Mouse (Mus musculus) cerebellum, adult 2 months (tissue): Measurements from ENCODE around the gene Lix1l.

Experiments used
- CTCF ChIP-seq: fragments of 200-500 bp; IDR thresholded peaks from 2 replicates; pipeline ENCODE4 v1.5.1; 2011; ENCODE audit warnings: low read depth, mild to moderate bottlenecking, control low read depth, low read length, moderate library complexity, borderline replicate concordance; ENCODE audit not compliant: insufficient read depth
- POLR2A ChIP-seq: fragments of 200-500 bp; IDR thresholded peaks from 2 replicates; pipeline ENCODE4 v1.6.1; 2011; ENCODE audit warnings: low read length, control low read depth, borderline replicate concordance; ENCODE audit not compliant: insufficient read depth

DNA sequence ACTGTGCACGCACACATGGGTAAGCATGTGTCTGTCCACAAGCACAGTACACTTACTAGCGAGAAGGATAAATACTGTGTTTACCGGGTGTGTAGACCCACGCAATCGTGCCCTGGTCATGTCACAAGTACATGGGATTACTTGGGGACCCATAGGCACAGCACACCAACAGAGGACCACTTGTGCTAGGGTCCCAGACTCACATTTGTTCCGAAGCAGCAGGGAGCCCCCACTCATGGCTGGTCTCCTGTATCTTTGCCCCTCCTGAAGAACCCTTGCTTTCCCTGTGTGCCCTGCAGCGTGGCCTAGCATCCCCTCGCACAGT lies 1.9 kb upstream of the Lix1l start:
- no peak for TF ChIP-seq CTCF
- 0 out of 2 replicates have a peak, but pooled peaks have one; percentile 9 for TF ChIP-seq POLR2A
